Mouse (Mus musculus) G1E (cell line): ENCODE results near the gene Gm29609. TPM values are rescaled to one million over a fixed set of nuclear protein-coding genes. Genes with fewer than 3 reads are reported as not detected.

Experiments
- ATAC-seq: 2 replicates; pipeline ENCODE4 v1.8.0; 2016; ENCODE audit warnings: mild to moderate bottlenecking; ENCODE audit not compliant: insufficient number of reproducible peaks, poor library complexity, low FRiP score, severe bottlenecking; ENCODE audit errors: extremely low read depth
- DNase-seq: peaks from one replicate; pipeline ENCODE4 v3.0.0; 2012; ENCODE audit warnings: low spot score
- H3K27me3 ChIP-seq: 2 replicates; pipeline ENCODE4 v1.6.1; 2012; ENCODE audit warnings: mild to moderate bottlenecking, low read length, inconsistent platforms; ENCODE audit not compliant: insufficient read depth
- H3K36me3 ChIP-seq: replicated peaks from 2 replicates; pipeline ENCODE3; 2012; ENCODE audit warnings: mild to moderate bottlenecking, inconsistent platforms
- H3K4me1 ChIP-seq: 2 replicates; pipeline ENCODE4 v1.6.1; 2012; ENCODE audit warnings: low read depth, low read length, inconsistent platforms, mixed read lengths; ENCODE audit not compliant: insufficient read depth
- H3K4me3 ChIP-seq: 2 replicates; pipeline ENCODE4 v1.5.1; 2012; ENCODE audit warnings: low read depth, mild to moderate bottlenecking, inconsistent platforms, low read length, moderate library complexity, mixed read lengths
- H3K9me3 ChIP-seq: replicated peaks from 2 replicates; pipeline ENCODE4 v1.6.1; 2012; ENCODE audit warnings: inconsistent platforms
- CTCF ChIP-seq: IDR thresholded peaks from 2 replicates; pipeline ENCODE4 v1.5.1; 2012; ENCODE audit warnings: low read depth, low read length, inconsistent platforms, mixed read lengths
- GATA1 ChIP-seq: IDR thresholded peaks from 2 replicates; pipeline ENCODE4 v1.6.1; 2012; ENCODE audit warnings: borderline replicate concordance, low read length, inconsistent platforms, mixed read lengths
- GATA2 ChIP-seq: IDR thresholded peaks from 2 replicates; pipeline ENCODE4 v1.6.1; 2012; ENCODE audit warnings: low read depth, low read length, inconsistent platforms, borderline replicate concordance
- POLR2AphosphoS5 ChIP-seq: IDR thresholded peaks from 2 replicates; pipeline ENCODE4 v1.6.1; 2012; ENCODE audit warnings: low read depth, low read length, inconsistent platforms; ENCODE audit not compliant: insufficient replicate concordance
- TAL1 ChIP-seq: conservative IDR thresholded peaks from 2 replicates; pipeline ENCODE4 v1.6.1; 2012; ENCODE audit warnings: low read depth, low read length, inconsistent platforms, mixed read lengths
- polyA plus RNA-seq: library from polyadenylated mRNA; stranded (reverse); fragments of >175 nt; gene quantifications from 2 replicates; pipeline ENCODE4 v1.2.3, GENCODE M21; 2012
- total RNA-seq, 2 experiments: library from RNA; stranded (forward) in 1 of 2; stranded (reverse) in 1 of 2; fragments of 200-1000 nt in 1 of 2; fragments of >200 nt in 1 of 2; fragmentation: Nextera tagmentation in 1 of 2; gene quantifications; 2 replicates each; pipeline ENCODE4 v1.2.3; 2014 to 2017

Gm29609 gene
- total and polyA plus RNA-seq, 3 experiments: 2.8 to 7.2 (median 7.1) TPM

GRCm38 (mm10) chr5:31181183-31181770, 1.6 kb upstream of the Gm29609 start:
- TF ChIP-seq TAL1: no peak
- TF ChIP-seq GATA1: no peak
- no peak for TF ChIP-seq CTCF
- no peak for TF ChIP-seq POLR2AphosphoS5
- no peak for TF ChIP-seq GATA2
- H3K9me3 ChIP-seq: no peaks in the 10 kb centered on the region
- H3K27me3 ChIP-seq: no peaks in the 10 kb centered on the region
- no peak overlapping the region; the same call in 1 of the 2 replicates for H3K4me3 ChIP-seq
- DNase-seq (no peak), ATAC-seq (no peak)
- peaks cover 25% of the 10 kb centered on the region for H3K36me3 ChIP-seq
- peaks cover 35% of the 10 kb centered on the region for H3K4me1 ChIP-seq

GRCm38 (mm10) chr5:31179301-31179765, 378 bp downstream of the Gm29609 start:
- Histone ChIP-seq H3K9me3 (no peaks in the 10 kb centered on the region), H3K4me3 (peak overlapping the region; percentile 75), H3K4me1 (peaks cover 31% of the 10 kb centered on the region), H3K27me3 (no peaks in the 10 kb centered on the region), H3K36me3 (peaks cover 36% of the 10 kb centered on the region)
- peak; percentile 87 for DNase-seq
- peak; percentile 43; the same call in 1 of the 2 replicates for ATAC-seq
- TF ChIP-seq CTCF: no peak
- no peak for TF ChIP-seq GATA2
- TF ChIP-seq POLR2AphosphoS5: no peak
- TF ChIP-seq GATA1: no peak

GRCm38 (mm10) chr5:31168630-31169029, 11.1 kb downstream of the Gm29609 start:
- peaks cover 95% of the 10 kb centered on the region for H3K36me3 ChIP-seq
- peaks cover 2% of the 10 kb centered on the region; the same call in 1 of the 2 replicates for H3K4me1 ChIP-seq
- H3K9me3 ChIP-seq: no peaks in the 10 kb centered on the region
- no peaks in the 10 kb centered on the region for H3K27me3 ChIP-seq
- ATAC-seq: no peak
- TF ChIP-seq GATA2 (no peak), POLR2AphosphoS5 (no peak)
- DNase-seq: no peak
- H3K4me3 ChIP-seq: no peak overlapping the region

- H3K4me1 ChIP-seq: peaks cover 9% of the 10 kb centered on the region
- TF ChIP-seq GATA1 (no peak), POLR2AphosphoS5 (no peak), CTCF (no peak), GATA2 (no peak), TAL1 (no peak)
- H3K27me3 ChIP-seq: no peaks in the 10 kb centered on the region
- H3K4me3 ChIP-seq: no peak overlapping the region
- ATAC-seq: no peak
- DNase-seq: no peak
- no peaks in the 10 kb centered on the region for H3K9me3 ChIP-seq
- peaks cover 97% of the 10 kb centered on the region for H3K36me3 ChIP-seq
These were observed 14.8 kb downstream of the Gm29609 start for GRCm38 (mm10) chr5:31164878-31165277.

- Histone ChIP-seq H3K9me3 (no peaks in the 10 kb centered on the region), H3K4me1 (peaks cover 9% of the 10 kb centered on the region), H3K36me3 (peaks cover 97% of the 10 kb centered on the region), H3K27me3 (no peaks in the 10 kb centered on the region), H3K4me3 (no peak overlapping the region)
- ATAC-seq: no peak
- TF ChIP-seq GATA2: no peak
- no peak for TF ChIP-seq CTCF
- TF ChIP-seq POLR2AphosphoS5: no peak
- no peak for TF ChIP-seq GATA1
- TF ChIP-seq TAL1: no peak
- DNase-seq: no peak
These were observed 17.2 kb downstream of the Gm29609 start for GRCm38 (mm10) chr5:31162462-31162861.

GRCm38 (mm10) chr5:31154152-31154553, 25.6 kb downstream of the Gm29609 start, which contains the start of gene Mpv17:
Gene Mpv17 (minus strand): TSS chr5:31154251.
- Histone ChIP-seq H3K36me3 (peaks cover 72% of the 10 kb centered on the region), H3K4me3 (peak within 1 kb of the TSS; percentile 84), H3K4me1 (peaks cover 33% of the 10 kb centered on the region), H3K9me3 (no peaks in the 10 kb centered on the region), H3K27me3 (no peaks in the 10 kb centered on the region)
- DNase-seq: peak; percentile 90
- TF ChIP-seq GATA2: no peak
- TF ChIP-seq CTCF: no peak
- no peak for TF ChIP-seq TAL1
- no peak for TF ChIP-seq POLR2AphosphoS5
- no peak for TF ChIP-seq GATA1
- ATAC-seq: peak; percentile 92

GRCm38 (mm10) chr5:31153516-31154151, 26.1 kb downstream of the Gm29609 start:
- Histone ChIP-seq H3K4me3 (peak overlapping the region; percentile 84), H3K36me3 (peaks cover 69% of the 10 kb centered on the region), H3K9me3 (no peaks in the 10 kb centered on the region), H3K27me3 (no peaks in the 10 kb centered on the region), H3K4me1 (peaks cover 33% of the 10 kb centered on the region)
- TF ChIP-seq GATA1 (no peak), TAL1 (no peak), CTCF (no peak), GATA2 (no peak), POLR2AphosphoS5 (no peak)
- no peak for ATAC-seq
- no peak for DNase-seq
